Mouse (Mus musculus) heart, postnatal 10 days (tissue): ENCODE measurements around the gene Neurod2. TPM values are rescaled to one million over a fixed set of nuclear protein-coding genes. Genes with fewer than 3 reads are reported as not detected.

ENCODE experiments used
- total RNA-seq, 2 experiments: library from RNA; stranded (reverse); gene quantifications; 2 replicates each; pipeline ENCODE4 v1.2.3; 2021

The Neurod2 gene
- total RNA-seq, 2 experiments from 2014 or later: not detected

Other genes with a start within 250 kb of the Neurod2 start
- 10 to 100 TPM; 21.0 to 27.6 TPM for gene Fbxl20, start 179.2 kb downstream of the Neurod2 start, total RNA-seq
- 10 to 100 TPM; 45.9 to 46.5 TPM for gene Med1, start 136.4 kb downstream of the Neurod2 start, total RNA-seq
- gene Cdk12, start 126.6 kb downstream of the Neurod2 start, total RNA-seq: 10 to 100 TPM; 31.6 to 32.7 TPM
- 1 to 10 TPM; 2.7 to 4.0 TPM for gene Ppp1r1b, start 18.8 kb upstream of the Neurod2 start, total RNA-seq
- 10 to 100 TPM; 23.9 to 24.5 TPM for gene Stard3, start 28.7 kb upstream of the Neurod2 start, total RNA-seq
- 100 to 1,000 TPM; 469 to 500 TPM for gene Tcap, start 54.2 kb upstream of the Neurod2 start, total RNA-seq
- under 1 TPM in 1 of 2 experiments, not detected in 1; 0.31 TPM for gene Pnmt, start 56.8 kb upstream of the Neurod2 start, total RNA-seq
- 10 to 100 TPM; 14.5 to 17.8 TPM for gene Pgap3, start 70.8 kb upstream of the Neurod2 start, total RNA-seq
- gene Erbb2, start 82.8 kb upstream of the Neurod2 start, total RNA-seq: 10 to 100 TPM; 12.7 to 19.3 TPM
- gene Mien1, start 109.3 kb upstream of the Neurod2 start, total RNA-seq: 10 to 100 TPM; 48.9 to 52.1 TPM
- not detected for gene Grb7, start 116.7 kb upstream of the Neurod2 start, total RNA-seq
- gene Ikzf3, start 216.4 kb upstream of the Neurod2 start, total RNA-seq: under 1 TPM; 0.84 to 0.98 TPM
- not detected for gene Zpbp2, start 221.4 kb upstream of the Neurod2 start, total RNA-seq